Mouse (Mus musculus): Measurements from ENCODE around the gene Prmt3. TPM values are rescaled to one million over a fixed set of nuclear protein-coding genes. Genes with fewer than 3 reads are reported as not detected.

The Prmt3 gene
- total and polyA plus RNA-seq, 3 experiments: 62.5 to 73.9 (median 63.7) TPM

GRCm38 (mm10) chr7:49786618-49787382 lies 8.7 kb downstream of the Prmt3 start:
- Histone ChIP-seq H3K36me3 (ENCODE audit: control insufficient read depth in 1 of 2, insufficient read depth in 2 of 2, low read length in 2 of 2) (peaks cover 0 to 30% of the 10 kb centered on the region in 2 experiments; a peak in 2 of 4 replicates), H3K9me3 (replicated peaks; ENCODE audit: insufficient read depth, low read length) (no peaks in the 10 kb centered on the region), H3K9ac (ENCODE audit: control insufficient read depth, low read depth, low read length, poor library complexity, severe bottlenecking) (no peak overlapping the region), H3K4me1 (ENCODE audit: control insufficient read depth in 1 of 2, insufficient read depth in 2 of 2, low read length in 2 of 2) (no peaks in the 10 kb centered on the region), H3K27me3 (ENCODE audit: control insufficient read depth in 1 of 2, insufficient read depth in 2 of 2, low read length in 2 of 2) (no peaks in the 10 kb centered on the region), H3K79me2 (ENCODE audit: control insufficient read depth, insufficient read depth, low read length, poor library complexity) (no peaks in the 10 kb centered on the region), H3K27ac (ENCODE audit: control insufficient read depth, low read depth, low read length) (no peak overlapping the region), H3K4me3 (ENCODE audit: control insufficient read depth in 1 of 2, insufficient read depth in 1 of 2, low read depth in 2 of 2, low read length in 2 of 2) (no peak overlapping the region)
- peak; percentile 78 for DNase-seq (ENCODE audit: low read depth, low spot score)
- TF ChIP-seq ETS1 (IDR thresholded peaks at IDR 0.05; ENCODE audit: low read depth, low read length) (no peak), SMC3 (IDR thresholded peaks at IDR 0.05; ENCODE audit: low read depth, low read length) (peak; percentile 45), CTCF (IDR thresholded peaks at IDR 0.05 in 2 of 3, conservative IDR thresholded peaks at IDR 0.05 in 1 of 3; ENCODE audit: control insufficient read depth in 1 of 3, insufficient read depth in 1 of 3, low read depth in 2 of 3, low read length in 3 of 3, poor library complexity in 1 of 3, severe bottlenecking in 1 of 3) (peak; percentile 67 to 80 (median 72)), TBP (IDR thresholded peaks at IDR 0.05; ENCODE audit: low read depth, low read length) (no peak), RAD21 (IDR thresholded peaks at IDR 0.05; ENCODE audit: low read depth, low read length) (peak; percentile 22), MYB (IDR thresholded peaks at IDR 0.05; ENCODE audit: low read depth, low read length) (no peak), POLR2A (IDR thresholded peaks at IDR 0.05; ENCODE audit: control insufficient read depth in 1 of 2, insufficient read depth in 1 of 2, low read depth in 1 of 2, low read length in 2 of 2, poor library complexity in 1 of 2) (no peak)

- TF ChIP-seq ETS1 (IDR thresholded peaks at IDR 0.05; ENCODE audit: low read depth, low read length) (no peak), CHD1 (IDR thresholded peaks at IDR 0.05; ENCODE audit: low read depth, low read length) (no peak), POLR2AphosphoS5 (IDR thresholded peaks at IDR 0.05; ENCODE audit: borderline replicate concordance, low read depth, low read length) (no peak), ZNF384 (IDR thresholded peaks at IDR 0.05; ENCODE audit: low read depth, low read length) (no peak), MXI1 (IDR thresholded peaks at IDR 0.05; ENCODE audit: low read depth, low read length) (no peak), MYB (IDR thresholded peaks at IDR 0.05; ENCODE audit: low read depth, low read length) (no peak), TCF12 (IDR thresholded peaks at IDR 0.05; ENCODE audit: low read depth, low read length) (no peak), MAX (IDR thresholded peaks at IDR 0.05; ENCODE audit: low read length) (no peak)
- Histone ChIP-seq H3K27ac (ENCODE audit: control insufficient read depth, low read depth, low read length) (no peak overlapping the region), H3K27me3 (ENCODE audit: control insufficient read depth in 1 of 2, insufficient read depth in 2 of 2, low read length in 2 of 2) (no peaks in the 10 kb centered on the region), H3K9ac (ENCODE audit: control insufficient read depth, low read depth, low read length, poor library complexity, severe bottlenecking) (no peak overlapping the region), H3K4me1 (ENCODE audit: control insufficient read depth in 1 of 2, insufficient read depth in 2 of 2, low read length in 2 of 2) (no peaks in the 10 kb centered on the region), H3K79me2 (ENCODE audit: control insufficient read depth, insufficient read depth, low read length, poor library complexity) (no peaks in the 10 kb centered on the region), H3K4me3 (ENCODE audit: control insufficient read depth in 1 of 2, insufficient read depth in 1 of 2, low read depth in 2 of 2, low read length in 2 of 2) (no peak overlapping the region), H3K9me3 (replicated peaks; ENCODE audit: insufficient read depth, low read length) (no peaks in the 10 kb centered on the region), H3K36me3 (ENCODE audit: control insufficient read depth in 1 of 2, insufficient read depth in 2 of 2, low read length in 2 of 2) (peaks cover 0 to 35% of the 10 kb centered on the region in 2 experiments; a peak in 2 of 4 replicates)
- no peak for DNase-seq (ENCODE audit: low read depth, low spot score)
Measured at GRCm38 (mm10) chr7:49787383-49787645, 9.2 kb downstream of the Prmt3 start.

GRCm38 (mm10) chr7:49794304-49794703 lies 16.2 kb downstream of the Prmt3 start:
- H3K9ac ChIP-seq (ENCODE audit: control insufficient read depth, low read depth, low read length, poor library complexity, severe bottlenecking): no peak overlapping the region
- H3K27me3 ChIP-seq (ENCODE audit: control insufficient read depth in 1 of 2, insufficient read depth in 2 of 2, low read length in 2 of 2): no peaks in the 10 kb centered on the region
- H3K79me2 ChIP-seq (ENCODE audit: control insufficient read depth, insufficient read depth, low read length, poor library complexity): no peaks in the 10 kb centered on the region
- peak; percentile 16 for DNase-seq (ENCODE audit: low read depth, low spot score)
- H3K9me3 ChIP-seq (replicated peaks; ENCODE audit: insufficient read depth, low read length): no peaks in the 10 kb centered on the region
- H3K27ac ChIP-seq (ENCODE audit: control insufficient read depth, low read depth, low read length): no peak overlapping the region
- peaks cover 16 to 40% of the 10 kb centered on the region in 2 experiments for H3K36me3 ChIP-seq (ENCODE audit: control insufficient read depth in 1 of 2, insufficient read depth in 2 of 2, low read length in 2 of 2)
- H3K4me1 ChIP-seq (ENCODE audit: control insufficient read depth in 1 of 2, insufficient read depth in 2 of 2, low read length in 2 of 2): peaks cover 2 to 12% of the 10 kb centered on the region in 2 experiments
- no peak overlapping the region for H3K4me3 ChIP-seq (ENCODE audit: control insufficient read depth in 1 of 2, insufficient read depth in 1 of 2, low read depth in 2 of 2, low read length in 2 of 2)
- no peak for TF ChIP-seq POLR2AphosphoS5 (IDR thresholded peaks at IDR 0.05; ENCODE audit: borderline replicate concordance, low read depth, low read length)
- TF ChIP-seq ZC3H11A (IDR thresholded peaks at IDR 0.05; ENCODE audit: low read depth, low read length): no peak
- no peak for TF ChIP-seq SMC3 (IDR thresholded peaks at IDR 0.05; ENCODE audit: low read depth, low read length)
- no peak for TF ChIP-seq NRF1 (IDR thresholded peaks at IDR 0.05; ENCODE audit: insufficient read depth, low read depth, low read length, poor library complexity, severe bottlenecking)
- no peak for TF ChIP-seq GABPA (IDR thresholded peaks at IDR 0.05; ENCODE audit: low read depth, low read length)
- no peak for TF ChIP-seq MEF2A (IDR thresholded peaks at IDR 0.05; ENCODE audit: extremely low read depth, insufficient replicate concordance, low read depth, low read length, poor library complexity, severe bottlenecking)
